Mouse (Mus musculus) olfactory bulb, adult 2 months (tissue): ENCODE measurements around the gene Ptgs1.

Source experiments
- CTCF ChIP-seq: fragments of 200-500 bp; IDR thresholded peaks from 2 replicates; pipeline ENCODE4 v1.5.1; 2012; ENCODE audit warnings: low read depth, mild to moderate bottlenecking, low read length, moderate library complexity; ENCODE audit not compliant: insufficient read depth
- POLR2A ChIP-seq: fragments of 200-500 bp; IDR thresholded peaks from 2 replicates; pipeline ENCODE4 v1.6.1; 2012; ENCODE audit warnings: mild to moderate bottlenecking, low read depth, low read length, moderate library complexity; ENCODE audit not compliant: insufficient read depth

DNA sequence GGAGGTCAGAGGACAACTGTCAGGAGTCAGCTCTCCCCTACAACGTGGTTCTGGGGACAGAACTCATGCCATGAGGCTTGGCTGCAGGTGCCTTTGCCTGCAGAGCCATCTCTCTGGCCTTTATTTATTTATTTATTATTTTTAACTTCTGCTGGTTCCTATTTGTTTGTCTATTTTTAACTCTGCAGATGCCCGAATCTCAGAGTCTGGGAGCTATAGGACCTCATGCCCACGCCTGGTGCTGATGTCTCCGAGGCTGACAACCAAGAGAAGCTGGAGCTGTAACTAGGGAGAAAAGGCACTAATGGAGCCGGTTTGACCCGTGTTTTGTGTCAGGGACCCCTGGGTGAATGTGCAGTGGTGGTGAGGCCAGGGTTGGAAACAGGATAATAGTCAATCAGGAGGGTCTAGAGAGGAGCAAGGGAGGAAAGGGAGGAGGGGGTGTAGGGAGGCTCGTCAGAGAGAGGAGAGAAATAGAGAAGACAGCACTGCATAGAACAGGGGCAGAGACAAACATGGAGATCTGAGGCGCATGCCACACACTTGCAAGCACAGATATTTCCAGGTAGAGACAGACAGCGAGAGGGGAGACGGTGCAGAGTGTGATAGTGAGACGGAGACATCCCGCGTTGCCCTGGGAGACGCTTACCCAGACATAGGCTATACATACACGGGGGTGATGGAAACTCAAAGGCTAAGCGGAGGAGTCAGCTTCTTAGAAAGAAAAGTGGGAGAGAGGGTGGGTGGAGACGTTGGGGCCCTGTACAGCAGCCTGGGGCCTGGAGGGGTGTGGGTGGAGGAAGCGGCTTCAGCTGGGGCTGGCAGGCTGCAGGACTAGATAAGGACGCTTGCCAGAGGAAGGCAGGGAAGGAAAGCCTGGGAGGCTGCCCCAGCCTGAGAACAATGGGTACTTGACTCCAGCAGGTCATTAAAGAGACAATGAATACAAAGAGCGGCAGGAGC lies 32.0 kb upstream of the Ptgs1 start:
- TF ChIP-seq POLR2A (no peak), CTCF (no peak)
